Mouse (Mus musculus) small intestine, adult 2 months (tissue): ENCODE measurements around the gene Mme.

ENCODE experiments used
- CTCF ChIP-seq: fragments of 200-500 bp; IDR thresholded peaks from 2 replicates; pipeline ENCODE4 v1.5.1; 2012; ENCODE audit warnings: low read depth, mild to moderate bottlenecking, control low read depth, inconsistent platforms, low read length, moderate library complexity, mixed read lengths; ENCODE audit not compliant: insufficient replicate concordance, insufficient read length; ENCODE audit errors: extremely low read depth
- POLR2A ChIP-seq: fragments of 200-500 bp; IDR thresholded peaks from 2 replicates; pipeline ENCODE4 v1.6.1; 2012; ENCODE audit warnings: low read depth, mild to moderate bottlenecking, control low read depth, inconsistent platforms, low read length, moderate library complexity

GRCm38 (mm10) chr3:63417284-63417683, 175.9 kb downstream of the Mme start:
- TF ChIP-seq POLR2A (no peak), CTCF (no peak)
